Mouse (Mus musculus): ENCODE measurements around the gene Kcnk3. TPM values are rescaled to one million over a fixed set of nuclear protein-coding genes. Genes with fewer than 3 reads are reported as not detected.
A peak's percentile ranks its signal among the peaks of the same experiment; 100 is the strongest.

Gene Kcnk3
- polyA plus RNA-seq, 1 experiment from 2014 or later, result 13.5 TPM

- no peaks in the 10 kb centered on the region for H3K27me3 ChIP-seq (replicated peaks)
- peak within 1 kb of the TSS; percentile 78 for H3K4me2 ChIP-seq
- peak within 1 kb of the TSS; percentile 61; the same call in 1 of the 2 replicates for H3K27ac ChIP-seq
- under 1% methylated on average over 38 of the region's 38 CpGs for WGBS
- H3K9ac ChIP-seq, result peak within 1 kb of the TSS; percentile 45
- peak within 1 kb of the TSS; percentile 78 for H3K4me3 ChIP-seq (replicated peaks)
- peak; percentile 90 for ATAC-seq (ENCODE audit: insufficient read depth, low FRiP score, low read depth)
- no peaks in the 10 kb centered on the region for H3K36me3 ChIP-seq
- H3K9me3 ChIP-seq, result no peaks in the 10 kb centered on the region
- H3K4me1 ChIP-seq, result peaks cover 24% of the 10 kb centered on the region
Measured at GRCm38 (mm10) chr5:30647815-30648560, 60.0 kb downstream of the Kcnk3 start, which contains the start of gene Slc35f6. TSS of gene Slc35f6 (plus strand) at chr5:30647933.

GRCm38 (mm10) chr5:30649558-30649957, 61.6 kb downstream of the Kcnk3 start:
- peak overlapping the region; percentile 78; the same call in 1 of the 2 replicates for H3K4me2 ChIP-seq
- peaks cover 24% of the 10 kb centered on the region for H3K4me1 ChIP-seq
- no peak overlapping the region for H3K27ac ChIP-seq
- no peaks in the 10 kb centered on the region for H3K36me3 ChIP-seq
- no peak overlapping the region for H3K4me3 ChIP-seq (replicated peaks)
- no peaks in the 10 kb centered on the region for H3K9me3 ChIP-seq
- 45% methylated on average over 4 of the region's 4 CpGs for WGBS
- H3K27me3 ChIP-seq (replicated peaks), result no peaks in the 10 kb centered on the region
- ATAC-seq (ENCODE audit: insufficient read depth, low FRiP score, low read depth), result no peak
- H3K9ac ChIP-seq, result no peak overlapping the region

DNA sequence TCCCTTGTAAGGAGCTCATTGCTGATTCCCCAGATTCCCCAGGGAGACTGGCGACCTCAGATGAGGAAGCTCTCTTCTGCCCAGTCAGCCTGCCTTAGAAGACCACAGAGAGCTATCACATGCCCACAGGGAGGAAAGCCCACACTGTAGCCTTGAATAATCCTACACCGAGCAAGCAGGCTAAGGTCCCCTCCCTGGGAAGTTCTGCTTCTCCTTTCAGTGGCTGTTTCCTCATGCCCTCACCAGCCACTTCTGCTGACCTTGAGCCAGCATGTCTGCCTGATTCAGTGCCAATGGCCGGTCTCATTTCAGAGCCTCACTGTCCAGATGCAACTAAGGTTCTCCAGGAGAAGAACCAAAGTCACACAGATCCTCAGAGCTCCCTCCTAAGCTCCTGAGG, 62.8 kb downstream of the Kcnk3 start:
- H3K4me2 ChIP-seq, result no peak overlapping the region
- WGBS, result 78% methylated on average over 3 of the region's 3 CpGs
- H3K27ac ChIP-seq, result no peak overlapping the region
- H3K4me3 ChIP-seq (replicated peaks), result no peak overlapping the region
- H3K4me1 ChIP-seq, result peaks cover 24% of the 10 kb centered on the region
- H3K9me3 ChIP-seq, result no peaks in the 10 kb centered on the region
- H3K9ac ChIP-seq, result no peak overlapping the region
- no peaks in the 10 kb centered on the region for H3K27me3 ChIP-seq (replicated peaks)
- peaks cover 3% of the 10 kb centered on the region; the same call in 1 of the 2 replicates for H3K36me3 ChIP-seq
- ATAC-seq (ENCODE audit: insufficient read depth, low FRiP score, low read depth), result no peak

- Histone ChIP-seq H3K27ac (no peak overlapping the region), H3K27me3 (replicated peaks) (no peaks in the 10 kb centered on the region), H3K4me3 (replicated peaks) (no peak overlapping the region), H3K36me3 (peaks cover 5% of the 10 kb centered on the region; the same call in 1 of the 2 replicates), H3K4me2 (no peak overlapping the region), H3K9me3 (no peaks in the 10 kb centered on the region), H3K9ac (no peak overlapping the region), H3K4me1 (peaks cover 24% of the 10 kb centered on the region)
- 85% methylated on average over 3 of the region's 3 CpGs for WGBS
- ATAC-seq (ENCODE audit: insufficient read depth, low FRiP score, low read depth), result no peak
Measured at GRCm38 (mm10) chr5:30651554-30651953, 63.6 kb downstream of the Kcnk3 start.

DNA sequence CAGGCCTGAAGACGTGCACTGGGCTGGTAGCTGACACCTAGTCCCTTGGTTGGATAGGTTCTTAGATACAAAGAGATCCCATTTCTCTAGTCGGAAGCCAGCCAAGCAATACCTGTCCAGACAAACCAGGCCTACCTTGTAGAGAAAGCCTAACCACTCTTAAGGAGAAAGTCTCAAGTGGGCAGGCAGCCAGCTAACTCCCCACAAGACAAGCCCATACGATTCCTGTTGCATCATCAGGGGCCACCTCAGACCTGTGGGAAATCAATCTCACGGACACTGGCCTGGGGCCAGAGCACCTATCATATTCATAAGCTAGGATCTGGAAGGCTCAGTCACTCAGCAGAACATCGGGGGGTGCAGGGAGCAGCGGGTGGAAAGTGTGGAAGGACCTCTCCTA, 65.3 kb downstream of the Kcnk3 start:
- peaks cover 16% of the 10 kb centered on the region for H3K4me1 ChIP-seq
- ATAC-seq (ENCODE audit: insufficient read depth, low FRiP score, low read depth), result no peak
- no peak overlapping the region for H3K4me2 ChIP-seq
- no peaks in the 10 kb centered on the region for H3K9me3 ChIP-seq
- H3K9ac ChIP-seq, result no peak overlapping the region
- no peak overlapping the region for H3K4me3 ChIP-seq (replicated peaks)
- WGBS, result 71% methylated on average over 6 of the region's 6 CpGs
- no peaks in the 10 kb centered on the region for H3K27me3 ChIP-seq (replicated peaks)
- H3K27ac ChIP-seq, result no peak overlapping the region
- H3K36me3 ChIP-seq, result peaks cover 17% of the 10 kb centered on the region; the same call in 1 of the 2 replicates

GRCm38 (mm10) chr5:30655042-30655441, 67.1 kb downstream of the Kcnk3 start:
- Histone ChIP-seq H3K4me3 (replicated peaks) (no peak overlapping the region), H3K4me1 (no peaks in the 10 kb centered on the region), H3K36me3 (peaks cover 17% of the 10 kb centered on the region; the same call in 1 of the 2 replicates), H3K9me3 (no peaks in the 10 kb centered on the region), H3K9ac (no peak overlapping the region), H3K27ac (no peak overlapping the region), H3K27me3 (replicated peaks) (no peaks in the 10 kb centered on the region), H3K4me2 (no peak overlapping the region)
- ATAC-seq (ENCODE audit: insufficient read depth, low FRiP score, low read depth), result no peak
- WGBS, result 75% methylated on average over 8 of the region's 8 CpGs

GRCm38 (mm10) chr5:30655526-30656195, 67.7 kb downstream of the Kcnk3 start:
- H3K9me3 ChIP-seq, result no peaks in the 10 kb centered on the region
- no peaks in the 10 kb centered on the region for H3K4me1 ChIP-seq
- no peak overlapping the region for H3K4me2 ChIP-seq
- H3K27ac ChIP-seq, result no peak overlapping the region
- H3K27me3 ChIP-seq (replicated peaks), result no peaks in the 10 kb centered on the region
- peaks cover 17% of the 10 kb centered on the region; the same call in 1 of the 2 replicates for H3K36me3 ChIP-seq
- H3K9ac ChIP-seq, result no peak overlapping the region
- WGBS, result 92% methylated on average over 6 of the region's 6 CpGs
- ATAC-seq (ENCODE audit: insufficient read depth, low FRiP score, low read depth), result no peak
- no peak overlapping the region for H3K4me3 ChIP-seq (replicated peaks)

GRCm38 (mm10) chr5:30659042-30659441, 71.1 kb downstream of the Kcnk3 start:
- H3K27me3 ChIP-seq (replicated peaks), result no peaks in the 10 kb centered on the region
- no peaks in the 10 kb centered on the region for H3K4me1 ChIP-seq
- 72% methylated on average over 4 of the region's 4 CpGs for WGBS
- no peak overlapping the region for H3K4me3 ChIP-seq (replicated peaks)
- H3K27ac ChIP-seq, result no peak overlapping the region
- H3K9me3 ChIP-seq, result no peaks in the 10 kb centered on the region
- H3K36me3 ChIP-seq, result peaks cover 17% of the 10 kb centered on the region; the same call in 1 of the 2 replicates
- no peak overlapping the region for H3K9ac ChIP-seq
- no peak for ATAC-seq (ENCODE audit: insufficient read depth, low FRiP score, low read depth)
- H3K4me2 ChIP-seq, result no peak overlapping the region

DNA sequence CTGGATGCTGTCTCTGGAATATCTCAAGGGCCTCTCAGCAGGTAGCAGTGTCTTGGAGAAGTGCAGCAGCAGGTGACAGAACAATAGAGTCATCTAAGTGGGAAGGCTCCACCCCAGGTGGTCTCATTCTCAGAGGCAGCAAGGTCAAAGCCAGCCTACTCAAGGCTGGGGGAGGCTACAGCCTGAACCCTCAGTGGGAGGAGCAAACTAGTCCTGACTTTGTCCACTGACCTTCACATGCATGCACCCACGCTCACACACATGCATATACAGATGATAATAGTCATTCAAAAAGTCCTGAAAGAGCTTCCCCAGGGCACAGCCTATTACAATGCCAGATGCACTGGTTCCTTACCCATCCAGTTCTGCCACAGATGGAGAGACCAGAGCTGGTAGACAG, 72.3 kb downstream of the Kcnk3 start:
- no peak for ATAC-seq (ENCODE audit: insufficient read depth, low FRiP score, low read depth)

GRCm38 (mm10) chr5:30660813-30661212, 72.8 kb downstream of the Kcnk3 start:
- Histone ChIP-seq H3K4me2 (no peak overlapping the region), H3K27ac (no peak overlapping the region), H3K9ac (no peak overlapping the region), H3K27me3 (replicated peaks) (no peaks in the 10 kb centered on the region), H3K4me1 (no peaks in the 10 kb centered on the region), H3K36me3 (peaks cover 14% of the 10 kb centered on the region; the same call in 1 of the 2 replicates), H3K9me3 (no peaks in the 10 kb centered on the region), H3K4me3 (replicated peaks) (no peak overlapping the region)
- WGBS, result 94% methylated on average over 5 of the region's 5 CpGs
- ATAC-seq (ENCODE audit: insufficient read depth, low FRiP score, low read depth), result no peak

More for the DNA sequence above, 72.3 kb downstream of the Kcnk3 start:
- H3K9ac ChIP-seq, result no peak overlapping the region
- no peak overlapping the region for H3K4me2 ChIP-seq
- H3K27me3 ChIP-seq (replicated peaks), result no peaks in the 10 kb centered on the region
- no peaks in the 10 kb centered on the region for H3K4me1 ChIP-seq
- 85% methylated on average over 1 of the region's 1 CpGs for WGBS
- H3K4me3 ChIP-seq (replicated peaks), result no peak overlapping the region
- no peaks in the 10 kb centered on the region for H3K9me3 ChIP-seq
- H3K36me3 ChIP-seq, result peaks cover 17% of the 10 kb centered on the region; the same call in 1 of the 2 replicates
- H3K27ac ChIP-seq, result no peak overlapping the region

DNA sequence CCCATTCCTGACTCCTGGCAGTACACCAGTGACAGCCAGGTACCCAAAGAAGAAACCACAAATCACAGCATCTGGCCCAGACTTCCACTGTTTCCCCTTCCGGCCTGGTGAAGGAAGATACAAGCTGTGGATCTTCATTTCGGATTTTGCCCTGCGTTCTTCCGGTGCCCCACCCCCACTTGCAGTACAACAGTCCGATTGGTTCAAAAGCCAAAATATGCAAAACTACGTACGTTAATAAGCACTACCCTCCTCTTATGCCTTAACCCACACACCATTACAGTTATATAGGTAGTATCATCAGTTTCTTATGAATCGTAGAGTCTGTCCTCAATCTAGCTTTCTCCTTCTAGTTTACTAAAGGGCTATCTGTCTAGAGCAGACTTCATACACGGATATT, 77.4 kb downstream of the Kcnk3 start:
- Histone ChIP-seq H3K27me3 (replicated peaks) (no peaks in the 10 kb centered on the region), H3K9ac (no peak overlapping the region), H3K4me2 (no peak overlapping the region), H3K36me3 (no peaks in the 10 kb centered on the region), H3K27ac (no peak overlapping the region), H3K4me1 (0 out of 2 replicates have a peak, but pooled peaks cover 10% of the 10 kb centered on the region), H3K9me3 (no peaks in the 10 kb centered on the region), H3K4me3 (replicated peaks) (no peak overlapping the region)
- 91% methylated on average over 9 of the region's 9 CpGs for WGBS
- ATAC-seq (ENCODE audit: insufficient read depth, low FRiP score, low read depth), result no peak

GRCm38 (mm10) chr5:30665968-30666367, 78.0 kb downstream of the Kcnk3 start:
- Histone ChIP-seq H3K9ac (no peak overlapping the region), H3K36me3 (peaks cover 3% of the 10 kb centered on the region; the same call in 1 of the 2 replicates), H3K9me3 (no peaks in the 10 kb centered on the region), H3K4me3 (replicated peaks) (peak overlapping the region; percentile 88), H3K4me1 (0 out of 2 replicates have a peak, but pooled peaks cover 10% of the 10 kb centered on the region), H3K4me2 (peak overlapping the region; percentile 65), H3K27me3 (replicated peaks) (no peaks in the 10 kb centered on the region), H3K27ac (peak overlapping the region; percentile 80)
- WGBS, result 55% methylated on average over 6 of the region's 6 CpGs
- no peak for ATAC-seq (ENCODE audit: insufficient read depth, low FRiP score, low read depth)

Data from stomach, embryonic 15.5 days (tissue).